Mouse (Mus musculus): ENCODE measurements at regions not wholly inside any gene's neighbourhood (a gene's known extent, or its start where the extent isn't known, plus 50 kb on each side); places are given as distances from the start of the nearest gene placed in this dataset.

- Histone ChIP-seq H3K4me3 (ENCODE audit: low read depth, low read length) (no peak overlapping the region), H3K27me3 (ENCODE audit: control insufficient read depth, insufficient read depth, low read length) (no peaks in the 10 kb centered on the region), H3K36me3 (ENCODE audit: control insufficient read depth, insufficient read depth, low read length) (no peaks in the 10 kb centered on the region), H3K27ac (ENCODE audit: insufficient read depth, low read depth, low read length) (no peak overlapping the region), H3K4me1 (ENCODE audit: control insufficient read depth, insufficient read depth, insufficient read length, low read length) (peaks cover 2% of the 10 kb centered on the region; the same call in 1 of the 2 replicates)
- under 1% methylated on average over 8 of the region's 8 CpGs for WGBS
- TF ChIP-seq CTCF (IDR thresholded peaks at IDR 0.05; ENCODE audit: extremely low read depth, insufficient read length, insufficient replicate concordance, low read depth, low read length) (peak; percentile 96), POLR2A (IDR thresholded peaks at IDR 0.05; ENCODE audit: low read depth, low read length) (no peak)
These were observed 61.3 kb upstream of the Smg1 start for GRCm38 (mm10) chr7:118304812-118305211.

GRCm38 (mm10) chr7:118304338-118304737 is 60.9 kb upstream of the Smg1 start:
- 55% methylated on average over 2 of the region's 2 CpGs for WGBS
- H3K4me3 ChIP-seq (ENCODE audit: low read depth, low read length) = no peak overlapping the region
- H3K27ac ChIP-seq (ENCODE audit: insufficient read depth, low read depth, low read length) = no peak overlapping the region
- no peaks in the 10 kb centered on the region for H3K27me3 ChIP-seq (ENCODE audit: control insufficient read depth, insufficient read depth, low read length)
- TF ChIP-seq CTCF (IDR thresholded peaks at IDR 0.05; ENCODE audit: extremely low read depth, insufficient read length, insufficient replicate concordance, low read depth, low read length) (no peak), POLR2A (IDR thresholded peaks at IDR 0.05; ENCODE audit: low read depth, low read length) (no peak)
- no peaks in the 10 kb centered on the region for H3K36me3 ChIP-seq (ENCODE audit: control insufficient read depth, insufficient read depth, low read length)
- H3K4me1 ChIP-seq (ENCODE audit: control insufficient read depth, insufficient read depth, insufficient read length, low read length) = peaks cover 2% of the 10 kb centered on the region; the same call in 1 of the 2 replicates

- no peak for TF ChIP-seq CTCF (IDR thresholded peaks at IDR 0.05; ENCODE audit: extremely low read depth, insufficient read length, insufficient replicate concordance, low read depth, low read length)
- TF ChIP-seq POLR2A (IDR thresholded peaks at IDR 0.05; ENCODE audit: low read depth, low read length) = no peak
- Histone ChIP-seq H3K27me3 (ENCODE audit: control insufficient read depth, insufficient read depth, low read length) (no peaks in the 10 kb centered on the region), H3K27ac (ENCODE audit: insufficient read depth, low read depth, low read length) (no peak overlapping the region), H3K36me3 (ENCODE audit: control insufficient read depth, insufficient read depth, low read length) (no peaks in the 10 kb centered on the region), H3K4me3 (ENCODE audit: low read depth, low read length) (no peak overlapping the region), H3K4me1 (ENCODE audit: control insufficient read depth, insufficient read depth, insufficient read length, low read length) (no peaks in the 10 kb centered on the region)
- WGBS = 79% methylated on average over 6 of the region's 6 CpGs
These were observed 60.5 kb upstream of the Smg1 start for GRCm38 (mm10) chr7:118303921-118304320.

DNA sequence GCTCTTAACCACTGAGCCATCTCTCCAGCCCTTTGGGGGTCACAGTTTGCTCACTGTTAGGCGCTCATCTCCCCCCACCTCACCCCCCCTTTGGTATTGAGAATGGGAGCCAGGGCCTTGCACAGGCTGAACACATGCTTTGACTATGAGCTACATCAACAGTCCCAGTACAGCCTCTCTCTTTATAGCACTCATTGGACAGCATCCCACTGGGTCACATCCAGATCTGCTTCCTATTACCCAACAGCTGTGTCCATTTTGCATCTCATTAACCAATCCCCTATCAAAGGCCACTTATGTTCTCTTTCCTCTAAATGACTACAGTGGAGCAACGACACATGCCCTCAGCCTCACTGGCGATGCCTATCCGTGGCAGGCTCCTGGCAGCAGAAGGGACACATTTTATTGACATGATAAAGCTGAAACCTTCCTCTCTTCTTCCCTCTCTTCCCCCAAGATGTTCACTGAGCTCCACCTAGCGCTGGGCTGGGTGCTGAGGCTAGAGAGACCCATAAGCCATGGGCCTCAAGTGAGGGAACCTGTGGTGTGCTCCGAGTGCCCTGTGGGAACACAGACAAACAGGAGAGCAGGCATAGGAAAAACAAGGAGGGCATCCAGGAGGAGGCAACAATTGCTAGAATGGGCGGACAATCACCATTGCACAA is 57.3 kb upstream of the Smg1 start:
- no peaks in the 10 kb centered on the region for H3K27me3 ChIP-seq (ENCODE audit: control insufficient read depth, insufficient read depth, low read length)
- no peaks in the 10 kb centered on the region for H3K36me3 ChIP-seq (ENCODE audit: control insufficient read depth, insufficient read depth, low read length)
- H3K27ac ChIP-seq (ENCODE audit: insufficient read depth, low read depth, low read length) = no peak overlapping the region
- 57% methylated on average over 7 of the region's 7 CpGs for WGBS
- TF ChIP-seq CTCF (IDR thresholded peaks at IDR 0.05; ENCODE audit: extremely low read depth, insufficient read length, insufficient replicate concordance, low read depth, low read length) = no peak
- no peak for TF ChIP-seq POLR2A (IDR thresholded peaks at IDR 0.05; ENCODE audit: low read depth, low read length)
- no peak overlapping the region for H3K4me3 ChIP-seq (ENCODE audit: low read depth, low read length)
- H3K4me1 ChIP-seq (ENCODE audit: control insufficient read depth, insufficient read depth, insufficient read length, low read length) = no peaks in the 10 kb centered on the region; the same call in 1 of the 2 replicates

DNA sequence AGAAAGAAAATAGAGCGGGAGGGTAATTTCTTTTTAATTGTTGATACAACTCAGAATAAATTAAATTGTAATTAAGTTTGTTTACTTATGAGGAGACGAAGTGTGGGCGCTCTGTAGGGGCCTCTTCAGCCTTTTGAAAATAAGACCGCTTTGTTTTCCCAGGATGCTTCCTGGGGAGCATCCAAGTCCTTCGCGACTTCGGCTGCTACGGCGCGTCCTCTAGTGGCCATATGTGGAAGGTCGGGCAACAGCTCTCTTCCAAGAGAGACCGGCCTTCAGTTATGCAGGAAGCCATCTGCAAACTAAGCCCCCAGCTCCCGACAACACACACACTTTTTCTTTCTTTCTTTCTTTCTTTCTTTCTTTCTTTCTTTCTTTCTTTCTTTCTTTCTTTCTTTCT is 54.1 kb upstream of the Smg1 start:
- H3K36me3 ChIP-seq (ENCODE audit: control insufficient read depth, insufficient read depth, low read length) = no peaks in the 10 kb centered on the region
- H3K27me3 ChIP-seq (ENCODE audit: control insufficient read depth, insufficient read depth, low read length) = no peaks in the 10 kb centered on the region
- WGBS = 6% methylated on average over 13 of the region's 13 CpGs
- no peak for TF ChIP-seq POLR2A (IDR thresholded peaks at IDR 0.05; ENCODE audit: low read depth, low read length)
- peak; percentile 98 for TF ChIP-seq CTCF (IDR thresholded peaks at IDR 0.05; ENCODE audit: extremely low read depth, insufficient read length, insufficient replicate concordance, low read depth, low read length)
- H3K4me3 ChIP-seq (ENCODE audit: low read depth, low read length) = no peak overlapping the region
- no peak overlapping the region for H3K27ac ChIP-seq (ENCODE audit: insufficient read depth, low read depth, low read length)
- peaks cover 4% of the 10 kb centered on the region; the same call in 1 of the 2 replicates for H3K4me1 ChIP-seq (ENCODE audit: control insufficient read depth, insufficient read depth, insufficient read length, low read length)

DNA sequence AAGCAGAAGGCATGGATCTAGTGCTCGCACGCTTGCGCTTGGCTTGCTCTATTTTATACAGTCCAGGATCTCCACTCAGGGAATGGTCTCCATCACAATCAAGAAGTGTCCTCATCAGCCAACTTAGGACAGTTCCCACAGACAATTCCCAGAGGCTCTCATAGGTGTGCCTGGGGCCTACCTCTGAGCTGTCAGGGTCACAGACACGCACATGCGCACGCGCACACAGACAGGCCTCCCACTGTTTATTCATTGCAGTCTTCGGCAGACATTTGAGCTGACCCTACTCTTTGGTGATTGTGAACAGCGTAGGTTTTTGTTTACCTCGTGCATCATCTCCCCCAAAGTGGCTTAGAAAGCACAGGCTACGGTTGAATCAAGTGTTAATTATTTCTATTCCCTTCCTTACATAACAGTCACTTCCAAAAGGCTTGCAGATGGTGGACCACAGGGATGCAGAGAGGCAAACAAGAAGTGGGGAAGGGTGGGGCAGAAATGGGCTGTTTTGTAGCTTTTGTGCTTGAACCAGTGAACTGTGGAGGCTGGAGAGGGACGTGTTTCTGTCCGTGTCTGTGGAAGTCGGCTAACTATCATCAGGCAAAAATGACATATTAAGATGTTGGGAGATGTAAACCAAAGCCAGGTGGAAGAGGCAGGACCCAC is 53.5 kb upstream of the Smg1 start:
- H3K4me3 ChIP-seq (ENCODE audit: low read depth, low read length) = no peak overlapping the region
- no peak overlapping the region for H3K27ac ChIP-seq (ENCODE audit: insufficient read depth, low read depth, low read length)
- H3K36me3 ChIP-seq (ENCODE audit: control insufficient read depth, insufficient read depth, low read length) = no peaks in the 10 kb centered on the region
- peaks cover 4% of the 10 kb centered on the region; the same call in 1 of the 2 replicates for H3K4me1 ChIP-seq (ENCODE audit: control insufficient read depth, insufficient read depth, insufficient read length, low read length)
- TF ChIP-seq CTCF (IDR thresholded peaks at IDR 0.05; ENCODE audit: extremely low read depth, insufficient read length, insufficient replicate concordance, low read depth, low read length) (no peak), POLR2A (IDR thresholded peaks at IDR 0.05; ENCODE audit: low read depth, low read length) (no peak)
- WGBS = 81% methylated on average over 14 of the region's 14 CpGs
- H3K27me3 ChIP-seq (ENCODE audit: control insufficient read depth, insufficient read depth, low read length) = no peaks in the 10 kb centered on the region

- WGBS = 62% methylated on average over 6 of the region's 6 CpGs
- TF ChIP-seq CTCF (IDR thresholded peaks at IDR 0.05; ENCODE audit: extremely low read depth, insufficient read length, insufficient replicate concordance, low read depth, low read length) (no peak), POLR2A (IDR thresholded peaks at IDR 0.05; ENCODE audit: low read depth, low read length) (no peak)
- H3K4me1 ChIP-seq (ENCODE audit: control insufficient read depth, insufficient read depth, insufficient read length, low read length) = peaks cover 4% of the 10 kb centered on the region; the same call in 1 of the 2 replicates
These were observed 52.4 kb upstream of the Smg1 start for GRCm38 (mm10) chr7:118295855-118296254.

More at GRCm38 (mm10) chr7:118295855-118296254, 52.4 kb upstream of the Smg1 start:
- 0 out of 2 replicates have a peak overlapping the region, but pooled peaks have one; percentile 3 for H3K27ac ChIP-seq (ENCODE audit: insufficient read depth, low read depth, low read length)
- no peaks in the 10 kb centered on the region for H3K36me3 ChIP-seq (ENCODE audit: control insufficient read depth, insufficient read depth, low read length)
- no peak overlapping the region for H3K4me3 ChIP-seq (ENCODE audit: low read depth, low read length)
- H3K27me3 ChIP-seq (ENCODE audit: control insufficient read depth, insufficient read depth, low read length) = no peaks in the 10 kb centered on the region

All from small intestine, adult 2 months (tissue).